Mouse (Mus musculus) bone marrow, adult 2 months (tissue): ENCODE results near the gene Tsc22d1. TPM values are rescaled to one million over a fixed set of nuclear protein-coding genes. Genes with fewer than 3 reads are reported as not detected.

Source experiments
- H3K27ac ChIP-seq: fragments of 200-500 bp; 2 replicates; pipeline ENCODE4 v1.5.1; 2012; ENCODE audit warnings: low read depth, mild to moderate bottlenecking, control low read depth, inconsistent platforms, low read length; ENCODE audit not compliant: control insufficient read depth, poor library complexity, insufficient read depth
- H3K4me1 ChIP-seq: fragments of 200-500 bp; 2 replicates; pipeline ENCODE4 v1.6.1; 2011; ENCODE audit warnings: low read length; ENCODE audit not compliant: control insufficient read depth, insufficient read depth
- H3K4me3 ChIP-seq: fragments of 200-500 bp; replicated peaks from 2 replicates; pipeline ENCODE3; 2011; ENCODE audit warnings: mild to moderate bottlenecking, low read depth, low read length, control low read depth; ENCODE audit not compliant: control insufficient read depth
- CTCF ChIP-seq: fragments of 200-500 bp; IDR thresholded peaks from 2 replicates; pipeline ENCODE4 v1.5.1; 2011; ENCODE audit warnings: low read length, control low read depth; ENCODE audit not compliant: control insufficient read depth, insufficient read depth
- POLR2A ChIP-seq: fragments of 200-500 bp; IDR thresholded peaks from 2 replicates; pipeline ENCODE4 v1.6.1; 2011; ENCODE audit warnings: low read depth, mild to moderate bottlenecking, control low read depth, low read length, borderline replicate concordance; ENCODE audit not compliant: control insufficient read depth
- WGBS: fragments of 180-500 bp; shearing (Covaris S2); methylation state at CpG from one replicate; pipeline ENCODE4 v1.1.7; 2018; 5-methylcytosine and 5-hydroxymethylcytosine counted together
- polyA plus RNA-seq: library from polyadenylated mRNA; stranded (reverse); fragments of >200 nt; gene quantifications from 2 replicates; pipeline ENCODE4 v1.2.4, GENCODE M21; 2011; ENCODE audit warnings: low replicate concordance; ENCODE audit not compliant: missing spikeins, insufficient read depth, insufficient read length

The Tsc22d1 gene
- polyA plus RNA-seq, 1 experiment: 128 TPM

DNA sequence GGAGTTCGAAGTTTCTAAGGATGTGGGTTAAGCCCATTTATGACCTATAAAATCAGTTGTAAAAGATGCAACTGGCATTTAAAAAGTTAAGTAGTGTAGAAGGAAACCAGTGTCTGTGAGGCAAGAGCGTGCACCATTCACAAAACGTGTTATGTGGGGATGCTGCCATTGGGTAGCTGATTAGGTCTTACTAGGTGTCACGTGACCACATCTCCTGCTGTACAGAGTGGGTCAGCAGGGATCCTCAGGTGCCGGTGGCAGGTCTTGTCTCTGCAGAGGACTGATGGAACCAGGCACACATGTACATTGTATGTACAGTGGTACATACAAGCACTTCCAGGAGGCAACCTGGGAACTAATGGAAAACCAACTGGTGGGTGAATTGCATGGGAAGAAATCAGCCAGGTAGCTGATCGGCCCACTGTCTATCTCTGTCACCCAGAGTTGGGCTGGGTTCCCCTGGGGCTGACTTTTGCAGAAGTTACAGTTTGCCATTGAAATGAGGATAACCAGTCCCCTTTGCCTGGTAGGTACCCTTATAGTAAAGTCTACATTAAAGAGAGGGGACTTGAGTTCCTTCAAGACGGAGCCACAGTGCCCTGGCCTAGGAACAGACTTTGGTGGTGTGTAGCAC, 116.4 kb downstream of the Tsc22d1 start:
- WGBS: 69% methylated on average over 7 of the region's 7 CpGs
- Histone ChIP-seq H3K4me1 (peaks cover 4% of the 10 kb centered on the region; the same call in 1 of the 2 replicates), H3K27ac (peak overlapping the region; percentile 69), H3K4me3 (no peak overlapping the region)
- TF ChIP-seq CTCF (no peak), POLR2A (no peak)

DNA sequence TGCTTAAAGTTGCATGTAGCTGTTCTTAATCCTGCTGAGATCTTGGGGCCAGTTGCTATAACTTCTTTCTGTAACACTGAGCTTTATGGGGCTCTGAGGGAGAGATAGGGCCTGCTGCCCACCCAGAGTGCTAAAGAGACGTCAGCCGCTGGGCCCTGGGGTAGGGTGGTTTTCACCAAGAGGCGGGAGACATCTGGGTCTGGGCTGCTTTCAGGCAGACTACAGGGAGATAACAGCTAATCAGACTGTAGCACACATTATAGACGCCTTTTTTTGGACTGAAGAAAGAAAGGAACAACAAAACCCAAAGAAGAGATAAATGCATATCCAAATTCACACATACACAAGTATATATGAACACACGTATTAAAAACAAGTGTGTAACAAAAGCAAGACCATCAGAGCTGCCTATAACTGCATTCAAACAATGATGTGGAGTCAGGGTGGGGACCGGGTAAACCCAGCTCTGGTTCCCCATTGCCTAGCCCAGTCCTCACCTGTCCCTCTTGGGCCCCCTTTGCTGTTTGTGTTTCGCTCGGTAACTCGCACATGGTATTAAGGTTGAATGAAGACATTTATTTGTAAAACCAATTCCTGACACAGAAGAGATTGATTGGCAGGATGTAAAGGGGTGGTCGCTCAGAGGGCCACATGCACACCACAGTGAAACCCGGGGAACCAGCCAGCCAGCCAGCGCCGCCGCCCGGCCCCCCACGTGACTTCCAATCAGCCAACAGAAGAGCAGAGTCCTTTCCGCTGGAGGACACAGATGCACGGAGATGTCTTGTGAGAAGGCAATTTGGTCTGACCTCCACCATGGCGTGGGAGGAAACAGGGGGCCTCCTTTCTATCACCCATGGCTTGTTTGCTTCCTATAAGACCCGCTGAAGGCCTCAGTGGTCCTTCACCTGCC, 117.8 kb downstream of the Tsc22d1 start:
- TF ChIP-seq POLR2A (peak; percentile 59; the same call in 1 of the 2 replicates), CTCF (no peak)
- H3K4me1 ChIP-seq: peaks cover 4% of the 10 kb centered on the region; the same call in 1 of the 2 replicates
- H3K4me3 ChIP-seq: peak overlapping the region; percentile 63
- 43% methylated on average over 20 of the region's 20 CpGs for WGBS
- H3K27ac ChIP-seq: peak overlapping the region; percentile 83

- TF ChIP-seq POLR2A: no peak
- TF ChIP-seq CTCF: no peak
- H3K4me3 ChIP-seq: peak overlapping the region; percentile 63
- H3K27ac ChIP-seq: peak overlapping the region; percentile 83
- H3K4me1 ChIP-seq: peaks cover 4% of the 10 kb centered on the region; the same call in 1 of the 2 replicates
- WGBS: 32% methylated on average over 10 of the region's 10 CpGs
Measured at GRCm38 (mm10) chr14:76533170-76533815, 118.5 kb downstream of the Tsc22d1 start.

GRCm38 (mm10) chr14:76535096-76535495, 120.3 kb downstream of the Tsc22d1 start:
- H3K4me3 ChIP-seq: no peak overlapping the region
- 92% methylated on average over 1 of the region's 1 CpGs for WGBS
- TF ChIP-seq CTCF: no peak
- no peak for TF ChIP-seq POLR2A

DNA sequence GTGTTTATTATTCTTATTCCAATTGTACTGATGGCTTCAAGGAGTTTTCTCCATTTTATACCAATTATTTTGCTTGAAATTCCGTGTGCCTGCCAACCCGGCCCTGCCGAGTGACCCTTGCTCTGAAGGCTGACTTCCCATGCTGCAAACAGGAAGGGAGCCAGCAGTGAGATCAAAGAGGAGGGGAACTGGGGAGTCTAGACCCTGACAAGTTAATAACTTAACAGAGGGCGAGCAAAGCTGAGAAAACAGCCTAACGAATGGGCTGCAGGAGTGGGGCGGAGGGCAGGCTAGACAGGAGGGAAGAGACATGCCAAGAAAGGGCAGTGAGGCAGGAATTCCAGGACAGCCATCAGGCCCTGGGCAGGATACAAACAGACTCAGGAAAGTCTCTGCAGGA, 122.2 kb downstream of the Tsc22d1 start:
- Histone ChIP-seq H3K4me3 (no peak overlapping the region), H3K4me1 (no peaks in the 10 kb centered on the region), H3K27ac (no peak overlapping the region)
- WGBS: 67% methylated on average over 6 of the region's 6 CpGs
- TF ChIP-seq POLR2A (no peak), CTCF (no peak)

More at GRCm38 (mm10) chr14:76535096-76535495, 120.3 kb downstream of the Tsc22d1 start:
- H3K4me1 ChIP-seq: peaks cover 4% of the 10 kb centered on the region; the same call in 1 of the 2 replicates
- H3K27ac ChIP-seq: no peak overlapping the region

GRCm38 (mm10) chr14:76540005-76540670, 125.4 kb downstream of the Tsc22d1 start:
- Histone ChIP-seq H3K4me1 (no peaks in the 10 kb centered on the region; the same call in 1 of the 2 replicates), H3K27ac (no peak overlapping the region), H3K4me3 (no peak overlapping the region)
- TF ChIP-seq POLR2A (no peak), CTCF (no peak)
- 91% methylated on average over 5 of the region's 5 CpGs for WGBS

- Histone ChIP-seq H3K4me3 (no peak overlapping the region), H3K4me1 (no peaks in the 10 kb centered on the region; the same call in 1 of the 2 replicates), H3K27ac (no peak overlapping the region)
- TF ChIP-seq CTCF: no peak
- TF ChIP-seq POLR2A: no peak
- 86% methylated on average over 2 of the region's 2 CpGs for WGBS
Measured at GRCm38 (mm10) chr14:76541341-76541740, 126.6 kb downstream of the Tsc22d1 start.

GRCm38 (mm10) chr14:76544136-76544535, 129.4 kb downstream of the Tsc22d1 start:
- no peak overlapping the region for H3K4me3 ChIP-seq
- TF ChIP-seq CTCF (no peak), POLR2A (no peak)
- H3K4me1 ChIP-seq: no peaks in the 10 kb centered on the region; the same call in 1 of the 2 replicates
- H3K27ac ChIP-seq: no peak overlapping the region
- WGBS: 66% methylated on average over 6 of the region's 6 CpGs
